Mouse (Mus musculus): ENCODE data around the gene Vmn1r75.

Gene Vmn1r75

GRCm38 (mm10) chr7:11874330-11874729 is at the start of gene Vmn1r75:
Vmn1r75 (plus strand) TSS chr7:11874630.
- no peak for DNase-seq (ENCODE audit: low spot score in 2 of 2)

GRCm38 (mm10) chr7:11833680-11834079 is 40.8 kb upstream of the Vmn1r75 start, which contains the start of gene Vmn1r74:
Vmn1r74 (plus strand) TSS chr7:11833980.
- DNase-seq (ENCODE audit: low spot score in 2 of 2) = no peak

All from frontal cortex, postnatal 14 days (tissue).